Mouse (Mus musculus) hematopoietic stem cell, adult 5-6 weeks (primary cell): ENCODE data around the gene Cmya5. TPM values are rescaled to one million over a fixed set of nuclear protein-coding genes. Genes with fewer than 3 reads are reported as not detected.

Experiments
- ATAC-seq, 2 experiments: fragments of 125-278 bp in 1 of 2; replicated peaks in 1 of 2; 2 replicates each; pipeline ENCODE4 v1.8.0; 2016 to 2017; ENCODE audit warnings: inconsistent platforms in 2 of 2, mild to moderate bottlenecking in 2 of 2, moderate number of reproducible peaks in 2 of 2, low read depth in 1 of 2, moderate TSS enrichment in 1 of 2; ENCODE audit not compliant: low FRiP score in 2 of 2, poor library complexity in 2 of 2, severe bottlenecking in 2 of 2, insufficient read depth in 1 of 2, low TSS enrichment in 1 of 2
- total RNA-seq: library from RNA; stranded (forward); fragments of 172-1452, 232-1000 nt; gene quantifications from 2 replicates; pipeline ENCODE4 v1.2.3, GENCODE M21; 2017

The Cmya5 gene
- total RNA-seq, 1 experiment from 2014 or later = 0.65 TPM

DNA sequence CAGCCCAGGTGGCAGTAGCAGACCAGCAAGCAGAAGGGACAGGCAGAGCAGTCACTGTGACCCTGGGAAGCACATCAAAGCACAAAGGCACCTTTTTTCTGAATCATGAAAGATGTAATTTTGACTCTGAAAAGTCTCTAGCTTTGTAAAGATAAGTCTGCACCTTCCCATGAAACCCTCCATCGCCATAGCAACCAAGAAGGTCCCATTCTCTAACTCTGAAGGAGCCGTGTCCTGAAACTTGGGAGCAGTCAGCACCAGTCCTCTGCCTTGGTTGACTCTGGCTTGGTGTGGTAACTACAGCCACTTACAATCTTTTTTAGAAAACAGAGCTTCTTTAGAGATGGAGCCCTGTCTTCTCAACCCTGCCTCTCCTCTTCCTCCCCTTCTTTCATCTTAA, 119.7 kb downstream of the Cmya5 start:
- no peak for ATAC-seq

DNA sequence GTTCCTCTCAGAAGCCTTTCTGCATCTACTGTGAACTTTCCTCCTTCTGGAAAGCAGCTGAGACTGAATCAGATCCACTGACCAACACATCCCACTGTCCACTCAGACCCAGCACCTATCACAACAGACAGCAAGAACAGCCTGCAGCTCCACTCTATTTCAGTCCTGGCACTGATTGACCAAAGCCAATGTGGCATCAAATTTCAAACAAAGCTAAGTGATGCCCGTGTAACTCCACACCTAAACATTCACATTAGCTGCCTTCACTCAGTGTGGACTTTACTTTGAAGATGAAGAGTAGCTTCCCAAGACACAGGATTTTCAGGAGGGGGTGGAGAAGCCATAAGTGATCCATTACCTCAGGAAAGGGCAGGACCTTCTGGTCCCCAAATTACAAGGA, 122.4 kb downstream of the Cmya5 start:
- ATAC-seq = no peak

DNA sequence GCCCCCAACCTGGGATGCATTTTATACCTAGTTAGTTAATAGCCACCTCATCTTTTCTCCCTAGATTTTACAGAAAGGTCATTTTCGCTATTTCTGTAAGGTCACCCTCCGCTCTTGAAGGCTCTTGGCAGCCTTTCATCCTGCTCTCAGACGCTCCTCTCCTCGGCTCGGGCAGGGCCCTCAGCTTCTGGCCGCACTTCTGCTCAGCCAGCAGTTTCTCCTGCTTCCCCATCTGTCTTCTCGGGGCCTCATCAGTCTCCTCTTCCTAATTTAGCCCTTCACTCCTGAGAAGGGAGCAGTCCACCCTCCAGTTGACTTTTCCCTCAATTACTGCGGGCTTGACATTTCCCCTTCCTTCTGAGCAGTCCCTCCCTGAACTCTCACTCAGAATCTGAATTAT, 131.6 kb downstream of the Cmya5 start:
- ATAC-seq = no peak

DNA sequence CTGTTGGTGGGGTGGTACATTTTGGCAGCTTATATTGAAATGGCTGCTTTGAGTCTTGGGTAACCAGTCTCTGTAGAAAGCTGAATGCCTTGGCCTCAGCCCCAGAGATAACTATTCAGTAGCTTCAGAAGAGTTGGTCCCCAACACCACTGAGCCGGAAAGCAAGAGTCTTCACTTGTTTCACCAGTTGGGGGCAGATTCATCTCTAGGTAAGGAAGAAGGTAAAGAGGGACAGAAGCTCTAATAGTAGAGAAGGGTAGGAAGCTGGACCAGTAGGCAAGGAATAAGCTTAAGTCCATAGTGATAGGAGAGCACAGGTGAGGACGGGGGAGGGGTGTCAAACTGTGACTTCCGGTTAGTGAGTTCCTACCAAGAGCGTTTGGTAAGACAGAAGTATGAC, 133.2 kb downstream of the Cmya5 start:
- ATAC-seq = no peak

DNA sequence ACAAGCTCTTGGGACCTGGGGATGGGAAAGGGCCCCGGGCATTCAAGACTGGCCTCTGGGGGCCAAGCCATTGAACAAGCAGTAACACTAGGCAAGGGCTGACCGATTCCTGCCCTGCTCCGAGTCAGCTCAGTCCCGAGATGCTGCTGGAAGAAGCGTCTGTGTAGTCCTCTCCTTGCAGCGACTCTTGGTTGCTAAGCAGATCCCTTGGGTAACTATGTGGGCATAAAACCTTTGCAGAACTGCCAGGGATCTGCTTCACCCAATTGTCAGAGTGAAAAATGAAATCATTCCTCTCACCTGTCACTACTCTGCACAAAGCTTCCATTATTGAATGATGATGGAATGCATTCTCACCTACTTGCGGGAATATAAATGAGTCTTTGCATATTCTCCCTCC, 134.0 kb downstream of the Cmya5 start:
- no peak for ATAC-seq

DNA sequence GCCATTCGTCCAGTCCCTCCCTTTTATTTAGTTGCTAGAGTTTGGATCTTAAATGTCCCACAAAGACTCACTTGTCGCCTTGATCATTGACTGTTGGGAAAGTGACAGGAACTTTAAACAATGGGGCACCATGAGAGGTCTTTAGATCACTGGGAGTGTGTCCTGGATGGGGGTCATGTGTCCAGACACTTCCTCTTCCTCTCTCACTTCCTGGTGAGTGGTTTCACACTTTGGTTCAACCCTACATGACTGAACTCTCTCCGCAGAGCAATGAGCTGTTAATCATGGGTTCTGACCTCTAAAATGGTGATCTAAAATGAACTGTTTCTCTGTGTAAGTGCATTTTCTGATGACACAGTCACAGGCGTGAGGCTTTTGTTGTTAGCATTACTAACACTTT, 137.4 kb downstream of the Cmya5 start:
- no peak for ATAC-seq

DNA sequence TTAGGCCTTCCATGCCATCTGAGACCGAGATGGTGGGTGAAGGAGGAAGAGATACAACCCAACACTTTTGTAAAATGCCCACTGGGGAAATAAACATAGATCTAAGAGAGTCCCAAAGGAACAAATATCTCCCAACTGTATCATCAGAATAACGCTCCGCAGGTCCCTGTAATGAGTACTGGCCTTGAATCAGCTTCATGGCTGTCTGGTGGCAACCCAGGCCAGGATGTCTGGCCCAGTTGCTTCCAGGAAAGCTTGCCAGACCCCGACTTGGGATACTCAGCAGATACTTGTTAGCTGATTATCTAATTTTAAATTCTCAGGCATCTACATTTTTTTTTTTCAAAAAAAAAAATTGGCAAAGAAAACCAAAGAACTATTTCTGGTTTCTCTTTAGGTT, 138.2 kb downstream of the Cmya5 start:
- ATAC-seq = no peak

DNA sequence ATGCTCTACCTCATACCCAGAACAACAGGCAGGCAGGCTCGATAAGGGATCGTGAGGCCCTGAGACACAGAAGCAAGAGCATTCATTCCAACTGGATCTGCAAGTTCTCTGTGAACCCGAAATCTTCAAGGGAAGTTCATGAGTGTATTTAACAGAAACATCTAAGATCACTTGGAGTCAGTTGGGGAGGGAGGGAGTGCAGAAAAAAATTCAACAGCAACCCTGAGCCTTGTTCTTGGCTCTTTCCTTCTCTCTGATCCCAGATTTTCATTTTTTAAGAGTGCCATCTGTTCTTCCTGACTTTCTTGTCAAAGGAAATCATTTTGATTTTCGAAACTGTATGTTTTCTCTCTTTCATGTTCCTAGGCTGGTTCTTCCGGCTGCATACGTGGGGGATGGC, 140.5 kb downstream of the Cmya5 start:
- ATAC-seq = no peak

DNA sequence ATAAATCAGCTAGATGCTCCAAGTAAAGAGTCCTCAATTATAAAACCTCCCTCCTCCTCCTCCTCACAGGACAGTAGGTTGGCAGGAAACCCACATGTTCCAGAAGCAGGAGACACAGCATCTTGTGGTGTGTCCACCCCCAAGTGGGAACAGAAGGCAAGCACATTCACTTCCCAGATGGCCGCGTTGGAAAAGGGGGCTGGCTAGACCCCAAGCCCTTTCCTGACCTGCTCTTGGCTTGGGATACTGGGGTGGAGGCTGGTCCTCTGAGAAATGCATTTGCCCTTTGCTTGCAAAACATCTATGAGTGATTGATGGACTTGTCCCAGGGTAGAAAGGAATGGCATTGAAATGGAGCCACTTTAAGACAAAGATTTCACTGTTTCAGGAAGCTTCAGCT, 142.1 kb downstream of the Cmya5 start:
- ATAC-seq = no peak

DNA sequence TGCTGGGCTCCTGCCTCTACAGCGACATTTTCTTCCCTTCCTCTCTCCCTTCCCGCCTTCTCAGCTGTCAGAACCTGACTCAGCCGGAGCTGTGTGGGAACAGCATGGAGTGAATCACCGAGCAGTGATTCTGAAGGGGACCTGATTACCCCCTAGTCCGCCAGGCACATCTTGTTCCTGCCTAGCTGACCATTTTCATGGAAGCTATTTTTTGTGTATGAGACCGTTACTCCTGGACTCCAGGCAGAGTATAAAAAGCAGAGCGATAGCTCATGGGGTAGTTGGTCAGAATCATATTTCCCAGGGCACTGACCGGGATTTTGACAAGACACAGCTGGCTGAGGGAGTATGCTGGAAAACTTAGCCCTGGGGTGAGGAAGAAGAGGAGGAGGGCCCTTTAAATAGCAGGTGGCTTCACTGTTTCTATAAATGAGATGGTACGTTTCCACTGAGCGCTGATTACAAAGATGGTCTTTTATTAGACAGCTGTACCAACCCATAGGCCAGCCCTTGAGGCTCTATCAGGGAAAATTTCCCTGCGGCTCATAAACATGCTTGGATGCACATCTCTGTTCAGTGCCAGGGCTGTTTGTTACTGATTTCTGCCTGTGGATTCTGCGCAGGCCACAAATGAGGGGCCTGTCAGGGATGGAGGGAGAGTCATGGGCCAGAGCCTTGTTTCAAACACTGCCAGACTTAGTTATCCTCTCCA, 143.7 kb downstream of the Cmya5 start:
- no peak for ATAC-seq

DNA sequence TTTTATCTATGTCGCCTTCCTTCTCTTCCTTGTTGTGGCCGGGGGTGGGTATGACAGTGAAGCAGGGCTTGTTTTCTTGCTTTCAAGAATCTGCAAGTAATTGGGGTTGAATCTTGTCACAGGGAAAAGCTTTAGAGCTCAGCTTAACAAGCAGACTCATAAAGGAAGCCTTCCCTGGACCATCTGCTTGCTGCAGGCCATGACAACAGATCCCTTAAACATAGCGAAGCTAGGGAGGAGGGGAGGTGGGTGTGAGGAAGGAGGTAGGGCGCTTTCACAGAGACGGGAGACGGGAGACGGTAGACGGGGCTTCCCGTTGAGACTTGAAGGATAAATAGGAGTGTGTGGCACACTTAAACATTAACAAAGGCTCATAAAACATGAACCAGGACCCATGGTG, 144.7 kb downstream of the Cmya5 start:
- ATAC-seq = no peak

DNA sequence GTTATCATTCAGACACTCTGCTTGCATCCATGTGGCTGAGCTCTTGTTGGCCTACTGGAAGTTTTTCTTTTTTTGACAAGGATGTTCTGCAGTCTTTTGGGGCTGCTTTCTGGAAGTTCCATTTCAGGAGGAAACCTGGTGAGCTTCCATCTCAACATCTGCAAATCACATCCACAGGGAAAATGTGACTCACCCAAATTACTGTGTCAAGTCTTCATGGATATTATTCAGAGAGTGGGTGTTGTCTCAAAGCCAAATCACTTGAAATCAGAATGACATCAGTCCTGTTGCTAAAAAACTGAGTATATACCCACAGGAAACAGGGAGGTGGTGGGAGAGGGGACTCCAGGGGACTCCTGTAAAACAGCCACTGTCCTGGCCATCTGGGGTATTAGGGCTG, 149.8 kb downstream of the Cmya5 start:
- no peak for ATAC-seq

DNA sequence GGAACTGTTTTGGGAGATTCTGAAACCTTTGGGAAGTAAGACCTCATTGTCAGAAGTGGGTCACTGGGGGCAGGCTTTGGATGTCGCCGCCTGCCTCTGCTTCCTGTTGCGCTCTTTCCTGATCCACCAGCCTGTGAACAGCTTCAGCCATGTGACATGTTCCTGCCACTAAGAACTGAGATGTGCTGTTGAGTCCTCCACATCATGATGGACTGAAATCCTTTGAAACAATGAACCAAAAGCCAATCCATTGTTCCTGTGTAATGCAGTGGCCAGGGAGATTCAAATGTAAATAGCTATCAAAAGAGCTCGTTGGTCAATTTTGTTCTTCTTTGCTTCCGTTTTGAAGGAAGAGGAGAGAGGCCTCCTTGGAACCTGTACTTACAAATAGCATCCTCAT, 151.7 kb downstream of the Cmya5 start:
- ATAC-seq = no peak

Other genes with a start within 250 kb of the Cmya5 start
- 45.7 and 97.1 TPM in 2 replicates for gene Tent2, start 47.7 kb upstream of the Cmya5 start, total RNA-seq
- 9.6 and 13.9 TPM in 2 replicates for gene Homer1, start 154.9 kb upstream of the Cmya5 start, total RNA-seq